Mouse (Mus musculus) forebrain, postnatal 0 days (tissue): ENCODE results near the gene Slf2. TPM values are rescaled to one million over a fixed set of nuclear protein-coding genes. Genes with fewer than 3 reads are reported as not detected.
A peak's percentile ranks its signal among the peaks of the same experiment; 100 is the strongest.

Experiments
- ATAC-seq: fragments of 200-750 bp; cut with Nextera tagmentation; 2 replicates; pipeline ENCODE4 v1.8.0; 2017; ENCODE audit warnings: mild to moderate bottlenecking, moderate library complexity
- DNase-seq: peaks from one replicate; pipeline ENCODE4 v3.0.0-alpha.2; 2015
- H3K27ac ChIP-seq: fragments of 300-500 bp; sonication (generic); 2 replicates; pipeline ENCODE4 v1.5.1; 2014; ENCODE audit warnings: low read depth, mild to moderate bottlenecking, antibody characterized with exemption, low read length, moderate library complexity, mixed read lengths
- H3K27me3 ChIP-seq: fragments of 300-500 bp; sonication (generic); 2 replicates; pipeline ENCODE4 v1.6.1; 2014; ENCODE audit warnings: mild to moderate bottlenecking, low read length, mixed read lengths; ENCODE audit not compliant: insufficient read depth
- H3K36me3 ChIP-seq: fragments of 300-500 bp; sonication (generic); 2 replicates; pipeline ENCODE4 v1.6.1; 2014; ENCODE audit warnings: mild to moderate bottlenecking, moderate library complexity; ENCODE audit not compliant: insufficient read depth
- H3K4me1 ChIP-seq: fragments of 300-500 bp; sonication (generic); 2 replicates; pipeline ENCODE4 v1.6.1; 2014; ENCODE audit warnings: antibody characterized with exemption; ENCODE audit not compliant: insufficient read depth
- H3K4me2 ChIP-seq: fragments of 300-500 bp; sonication (generic); 2 replicates; pipeline ENCODE4 v1.6.1; 2014; ENCODE audit warnings: low read depth, mild to moderate bottlenecking, moderate library complexity
- H3K4me3 ChIP-seq: fragments of 300-500 bp; sonication (generic); 2 replicates; pipeline ENCODE4 v1.5.1; 2014; ENCODE audit warnings: low read depth, low read length, mixed read lengths
- H3K9ac ChIP-seq: fragments of 300-500 bp; sonication (generic); 2 replicates; pipeline ENCODE4 v1.6.1; 2014; ENCODE audit warnings: mild to moderate bottlenecking
- H3K9me3 ChIP-seq: fragments of 300-500 bp; sonication (generic); 2 replicates; pipeline ENCODE4 v1.6.1; 2016; ENCODE audit warnings: low read length
- CTCF ChIP-seq: sonication (generic); IDR thresholded peaks from 2 replicates; pipeline ENCODE4 v1.5.1; 2016; ENCODE audit warnings: antibody characterized with exemption, control low read depth, low read depth
- WGBS: fragments of 180-500 bp; shearing (Covaris S2); extraction: QIAGEN DNeasy Blood & Tissue Kit; methylation state at CpG from one replicate; pipeline ENCODE4 v1.1.7; 2014; 5-methylcytosine and 5-hydroxymethylcytosine counted together
- polyA plus RNA-seq: library from polyadenylated mRNA; unstranded; fragments of >200 nt; fragmentation: Nextera tagmentation; extraction: Ambion mirVana; gene quantifications from 2 replicates; pipeline ENCODE4 v1.2.1, GENCODE M21; 2015
- total RNA-seq: library from RNA; depleted of rRNA; stranded (reverse); fragments of >200 nt; gene quantifications from 2 replicates; pipeline ENCODE4 v1.2.3, GENCODE M21; 2014

Gene Slf2
- total and polyA plus RNA-seq, 2 experiments from 2014 or later, result 16.1 to 50.0 TPM

DNA sequence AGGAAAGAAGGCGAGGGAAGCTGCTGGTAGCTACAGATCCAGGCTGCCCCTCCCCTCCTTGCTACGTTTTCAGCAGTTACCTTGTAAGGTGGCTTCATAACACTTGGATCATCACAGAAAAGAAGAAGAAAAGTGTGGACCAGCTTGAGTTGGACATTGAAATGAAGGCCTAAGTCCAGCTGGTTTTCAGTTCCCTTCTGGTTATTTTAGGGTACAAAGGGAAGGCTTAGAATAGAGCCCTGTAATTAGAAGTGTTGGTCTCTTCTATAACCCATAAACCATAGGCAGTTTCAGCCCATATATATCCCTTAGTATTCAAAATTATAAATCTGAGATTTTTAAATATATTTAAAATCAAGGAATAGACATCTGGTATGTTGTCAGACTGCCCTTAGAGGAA is 49.8 kb downstream of the Slf2 start:
- H3K36me3 ChIP-seq, result peaks cover 43% of the 10 kb centered on the region
- no peak overlapping the region for H3K27ac ChIP-seq
- no peak for TF ChIP-seq CTCF
- H3K4me3 ChIP-seq, result no peak overlapping the region
- H3K9ac ChIP-seq, result no peak overlapping the region
- ATAC-seq (no peak), DNase-seq (no peak)
- no peaks in the 10 kb centered on the region for H3K9me3 ChIP-seq
- WGBS, result 78% methylated on average over 2 of the region's 2 CpGs
- H3K4me1 ChIP-seq, result no peaks in the 10 kb centered on the region
- no peak overlapping the region for H3K4me2 ChIP-seq
- H3K27me3 ChIP-seq, result no peaks in the 10 kb centered on the region

DNA sequence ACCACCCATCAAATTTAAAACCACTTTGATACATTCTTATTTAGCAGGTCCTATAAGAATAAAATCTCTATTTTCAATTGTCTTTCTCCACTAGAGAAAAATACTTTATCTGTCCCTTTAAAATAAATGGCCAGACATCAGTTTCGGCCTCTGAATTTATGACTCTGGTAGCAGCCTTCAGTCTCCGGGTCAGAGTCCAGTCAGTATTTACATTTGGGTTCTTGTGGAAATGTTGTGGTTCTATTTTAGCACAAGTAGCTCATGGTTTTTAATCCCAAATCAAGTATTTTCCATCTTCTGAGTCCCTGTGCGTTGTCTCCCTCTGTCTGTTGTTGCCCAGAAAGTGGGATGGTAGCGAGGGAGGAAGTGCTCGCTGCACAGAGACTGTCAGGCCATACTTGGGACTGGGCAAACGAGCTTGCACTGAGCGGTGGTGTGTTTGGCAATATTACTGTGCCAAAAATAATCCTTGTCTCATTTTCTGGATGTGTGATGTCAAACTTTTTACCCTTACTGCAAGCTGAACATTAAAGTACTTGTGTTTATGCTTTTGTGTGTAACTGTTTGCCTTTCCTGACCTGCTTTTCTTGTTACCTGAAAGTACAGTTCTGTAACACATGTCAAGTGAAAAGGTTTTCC is 51.6 kb downstream of the Slf2 start:
- Histone ChIP-seq H3K4me2 (no peak overlapping the region), H3K27me3 (no peaks in the 10 kb centered on the region), H3K9me3 (no peaks in the 10 kb centered on the region), H3K9ac (no peak overlapping the region), H3K36me3 (peaks cover 27% of the 10 kb centered on the region), H3K4me1 (no peaks in the 10 kb centered on the region), H3K27ac (no peak overlapping the region), H3K4me3 (no peak overlapping the region)
- TF ChIP-seq CTCF, result no peak
- 76% methylated on average over 7 of the region's 7 CpGs for WGBS
- no peak for ATAC-seq
- DNase-seq, result no peak

DNA sequence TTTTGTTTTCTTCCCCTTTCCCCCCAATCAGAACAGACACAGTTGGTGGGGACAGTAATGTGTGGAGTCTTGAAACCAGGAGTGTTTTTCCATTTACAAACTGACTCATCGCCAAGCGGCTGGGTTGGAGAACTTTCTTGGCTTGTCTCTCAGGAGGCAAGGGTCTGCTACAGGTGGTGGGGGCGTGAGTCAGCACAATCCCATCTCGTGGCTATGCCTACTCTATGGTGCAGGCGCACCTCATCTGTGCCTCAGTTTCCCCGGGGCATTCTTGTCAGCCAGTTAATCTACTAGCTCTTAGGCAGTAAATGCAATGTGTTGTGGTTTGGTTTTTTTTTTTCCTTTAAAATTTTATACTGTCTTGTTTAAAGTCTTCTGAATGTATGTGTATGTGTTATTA is 52.4 kb downstream of the Slf2 start:
- 89% methylated on average over 6 of the region's 6 CpGs for WGBS
- Histone ChIP-seq H3K27ac (no peak overlapping the region), H3K4me3 (no peak overlapping the region), H3K9me3 (no peaks in the 10 kb centered on the region), H3K27me3 (no peaks in the 10 kb centered on the region), H3K4me1 (peaks cover 3% of the 10 kb centered on the region; the same call in 1 of the 2 replicates), H3K9ac (no peak overlapping the region), H3K36me3 (peaks cover 19% of the 10 kb centered on the region), H3K4me2 (no peak overlapping the region)
- no peak for DNase-seq
- ATAC-seq, result no peak
- TF ChIP-seq CTCF, result no peak

DNA sequence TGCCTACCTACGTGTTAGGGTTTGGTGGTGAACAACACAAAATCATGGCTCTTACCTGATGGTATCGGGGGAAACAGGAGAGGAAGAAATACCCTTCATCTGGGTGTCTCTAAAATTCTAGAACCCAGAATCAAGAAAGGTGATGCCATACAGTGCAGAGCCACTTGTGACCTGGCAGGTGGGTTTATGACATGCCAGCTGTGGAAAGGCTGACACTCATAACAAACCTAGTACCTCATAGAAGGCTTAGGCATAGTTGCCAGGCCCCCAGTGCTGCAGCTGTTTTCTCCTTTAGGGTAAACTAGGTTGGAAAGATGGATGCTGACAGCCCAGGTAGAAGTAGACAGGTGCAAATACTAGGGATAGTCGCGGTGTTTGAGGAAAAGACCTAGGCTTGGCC is 53.5 kb downstream of the Slf2 start:
- H3K27me3 ChIP-seq, result no peaks in the 10 kb centered on the region
- H3K27ac ChIP-seq, result no peak overlapping the region
- DNase-seq (no peak), ATAC-seq (no peak)
- no peak overlapping the region for H3K4me3 ChIP-seq
- no peak for TF ChIP-seq CTCF
- no peak overlapping the region for H3K4me2 ChIP-seq
- H3K9ac ChIP-seq, result no peak overlapping the region
- peaks cover 14% of the 10 kb centered on the region for H3K36me3 ChIP-seq
- H3K9me3 ChIP-seq, result no peaks in the 10 kb centered on the region
- WGBS, result 97% methylated on average over 4 of the region's 4 CpGs
- peaks cover 6% of the 10 kb centered on the region; the same call in 1 of the 2 replicates for H3K4me1 ChIP-seq

DNA sequence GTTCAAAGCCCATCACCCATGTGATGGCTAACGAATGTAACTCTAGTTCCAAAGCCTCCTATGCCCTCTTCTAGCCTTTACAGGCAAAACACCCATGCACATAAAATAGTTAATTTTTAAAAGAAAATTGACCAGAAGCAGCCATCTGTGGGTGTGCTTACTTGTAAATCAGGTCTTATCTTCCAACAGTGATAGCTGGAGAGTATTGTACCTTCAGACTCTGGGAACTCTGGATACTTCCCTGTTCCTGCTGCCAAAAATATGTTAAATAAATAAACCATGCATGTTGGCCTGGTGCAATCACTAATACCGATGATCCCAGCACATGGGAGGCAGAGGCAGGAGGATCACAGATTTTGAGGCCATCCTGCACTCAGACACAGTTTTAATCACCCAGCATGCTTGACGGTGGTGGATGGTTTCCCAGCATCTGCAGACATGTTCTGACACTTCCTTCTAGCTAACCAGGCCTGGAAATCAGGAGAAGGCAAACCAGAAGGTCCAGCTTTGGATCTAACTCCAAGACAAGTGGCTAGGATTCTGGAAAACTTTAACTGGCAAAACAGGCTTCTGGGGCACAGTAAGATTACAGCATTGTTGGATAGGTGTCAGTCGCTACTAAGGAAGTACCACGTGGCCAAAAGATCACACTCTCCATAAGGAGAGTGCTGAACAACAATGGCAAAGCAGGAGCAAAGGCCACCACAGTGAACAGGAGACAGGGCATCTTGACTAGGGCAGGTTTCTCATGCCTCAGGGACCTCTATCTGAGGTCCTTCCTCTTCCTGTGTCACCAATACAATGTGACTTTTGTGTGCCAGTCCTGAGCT is 54.4 kb downstream of the Slf2 start:
- WGBS, result 63% methylated on average over 5 of the region's 5 CpGs
- no peak overlapping the region for H3K4me2 ChIP-seq
- no peaks in the 10 kb centered on the region for H3K9me3 ChIP-seq

DNA sequence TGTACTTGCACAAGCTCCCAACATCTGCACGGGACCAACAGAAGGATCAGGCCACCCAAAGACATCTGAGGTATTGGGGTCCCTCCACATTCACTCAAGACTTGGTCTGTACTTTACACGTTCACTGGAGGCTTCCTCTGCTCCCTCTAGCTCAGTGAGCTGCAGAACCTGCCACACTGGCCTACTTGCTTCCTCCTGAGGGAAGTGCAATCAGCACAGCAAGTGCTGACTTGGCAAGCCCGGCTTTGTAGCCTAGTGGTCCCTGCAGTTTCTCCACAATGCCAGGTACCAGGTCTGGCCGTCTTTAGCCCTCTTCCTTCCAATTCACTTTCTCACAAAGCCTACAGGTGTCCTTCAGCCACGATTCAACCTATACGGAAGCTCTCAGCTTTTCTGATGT is 56.1 kb downstream of the Slf2 start:
- no peak overlapping the region for H3K4me3 ChIP-seq
- TF ChIP-seq CTCF, result no peak
- H3K27ac ChIP-seq, result no peak overlapping the region
- WGBS, result 68% methylated on average over 6 of the region's 6 CpGs
- H3K9ac ChIP-seq, result no peak overlapping the region
- H3K27me3 ChIP-seq, result no peaks in the 10 kb centered on the region
- no peak overlapping the region for H3K4me2 ChIP-seq
- no peaks in the 10 kb centered on the region for H3K9me3 ChIP-seq
- ATAC-seq, result no peak
- peaks cover 19% of the 10 kb centered on the region for H3K4me1 ChIP-seq
- no peaks in the 10 kb centered on the region for H3K36me3 ChIP-seq
- no peak for DNase-seq

More for the DNA sequence above, 54.4 kb downstream of the Slf2 start:
- no peak for ATAC-seq
- Histone ChIP-seq H3K4me3 (no peak overlapping the region), H3K36me3 (peaks cover 11% of the 10 kb centered on the region), H3K27ac (no peak overlapping the region), H3K4me1 (peaks cover 13% of the 10 kb centered on the region), H3K9ac (no peak overlapping the region), H3K27me3 (no peaks in the 10 kb centered on the region)
- no peak for DNase-seq
- TF ChIP-seq CTCF, result no peak

DNA sequence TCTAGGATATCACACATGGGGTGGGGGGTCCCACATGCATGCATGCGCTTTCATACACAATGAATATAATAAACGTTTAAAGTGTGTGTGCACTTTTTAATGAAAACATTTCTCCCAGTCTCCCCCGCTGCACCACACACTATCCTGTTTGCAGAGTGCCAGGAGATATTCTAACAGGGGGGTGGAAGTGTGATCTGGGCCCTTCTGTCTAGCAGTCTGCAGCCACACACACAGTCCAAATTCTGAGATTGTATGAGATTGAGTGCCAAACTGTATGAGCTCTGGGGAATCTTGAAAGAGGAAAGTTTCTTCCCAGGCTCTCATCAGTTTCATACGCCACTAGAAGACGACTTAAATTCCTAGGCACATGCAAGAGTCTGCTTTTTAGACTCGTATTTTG is 56.9 kb downstream of the Slf2 start:
- Histone ChIP-seq H3K4me3 (no peak overlapping the region), H3K36me3 (peaks cover 7% of the 10 kb centered on the region), H3K9ac (no peak overlapping the region), H3K4me1 (peaks cover 19% of the 10 kb centered on the region), H3K27me3 (no peaks in the 10 kb centered on the region), H3K9me3 (no peaks in the 10 kb centered on the region), H3K27ac (0 out of 2 replicates have a peak overlapping the region, but pooled peaks have one; percentile 64), H3K4me2 (peak overlapping the region; percentile 85; the same call in 1 of the 2 replicates)
- DNase-seq, result peak; percentile 70
- TF ChIP-seq CTCF, result no peak
- WGBS, result 39% methylated on average over 6 of the region's 6 CpGs
- ATAC-seq, result peak; percentile 68
